Mouse (Mus musculus): ENCODE results near the gene Cfap54. TPM values are rescaled to one million over a fixed set of nuclear protein-coding genes. Genes with fewer than 3 reads are reported as not detected.

Gene Cfap54
- polyA plus RNA-seq, 1 experiment = 0.23 TPM

GRCm38 (mm10) chr10:93069041-93069679, 12.3 kb downstream of the Cfap54 start:
- Histone ChIP-seq H3K27ac (ENCODE audit: insufficient read depth, low read length) (no peak overlapping the region), H3K4me3 (ENCODE audit: insufficient read depth, low read length) (no peak overlapping the region), H3K4me1 (ENCODE audit: control insufficient read depth, insufficient read depth, low read length) (0 out of 2 replicates have a peak, but pooled peaks cover 6% of the 10 kb centered on the region)
- no peak for TF ChIP-seq CTCF (IDR thresholded peaks at IDR 0.05; ENCODE audit: borderline replicate concordance, insufficient read depth, low read length)
- TF ChIP-seq POLR2A (IDR thresholded peaks at IDR 0.05; ENCODE audit: low read depth, low read length) = no peak

GRCm38 (mm10) chr10:93064973-93065372, 16.4 kb downstream of the Cfap54 start:
- TF ChIP-seq CTCF (IDR thresholded peaks at IDR 0.05; ENCODE audit: borderline replicate concordance, insufficient read depth, low read length) (no peak), POLR2A (IDR thresholded peaks at IDR 0.05; ENCODE audit: low read depth, low read length) (no peak)
- Histone ChIP-seq H3K4me3 (ENCODE audit: insufficient read depth, low read length) (no peak overlapping the region), H3K27ac (ENCODE audit: insufficient read depth, low read length) (no peak overlapping the region), H3K4me1 (ENCODE audit: control insufficient read depth, insufficient read depth, low read length) (0 out of 2 replicates have a peak, but pooled peaks cover 6% of the 10 kb centered on the region)

- Histone ChIP-seq H3K27ac (ENCODE audit: insufficient read depth, low read length) (no peak overlapping the region), H3K4me1 (ENCODE audit: control insufficient read depth, insufficient read depth, low read length) (no peaks in the 10 kb centered on the region), H3K4me3 (ENCODE audit: insufficient read depth, low read length) (no peak overlapping the region)
- TF ChIP-seq CTCF (IDR thresholded peaks at IDR 0.05; ENCODE audit: borderline replicate concordance, insufficient read depth, low read length) (no peak), POLR2A (IDR thresholded peaks at IDR 0.05; ENCODE audit: low read depth, low read length) (no peak)
These were observed 17.8 kb downstream of the Cfap54 start for GRCm38 (mm10) chr10:93063576-93063975.

- H3K4me1 ChIP-seq (ENCODE audit: control insufficient read depth, insufficient read depth, low read length) = no peaks in the 10 kb centered on the region
- no peak overlapping the region for H3K27ac ChIP-seq (ENCODE audit: insufficient read depth, low read length)
- H3K4me3 ChIP-seq (ENCODE audit: insufficient read depth, low read length) = no peak overlapping the region
- TF ChIP-seq POLR2A (IDR thresholded peaks at IDR 0.05; ENCODE audit: low read depth, low read length) (no peak), CTCF (IDR thresholded peaks at IDR 0.05; ENCODE audit: borderline replicate concordance, insufficient read depth, low read length) (no peak)
These were observed 19.0 kb downstream of the Cfap54 start for GRCm38 (mm10) chr10:93062395-93062794.

- Histone ChIP-seq H3K4me1 (ENCODE audit: control insufficient read depth, insufficient read depth, low read length) (no peaks in the 10 kb centered on the region; the same call in 1 of the 2 replicates), H3K27ac (ENCODE audit: insufficient read depth, low read length) (no peak overlapping the region), H3K4me3 (ENCODE audit: insufficient read depth, low read length) (no peak overlapping the region)
- TF ChIP-seq CTCF (IDR thresholded peaks at IDR 0.05; ENCODE audit: borderline replicate concordance, insufficient read depth, low read length) = no peak
These were observed 27.6 kb downstream of the Cfap54 start for GRCm38 (mm10) chr10:93053867-93054266.

- TF ChIP-seq POLR2A (IDR thresholded peaks at IDR 0.05; ENCODE audit: low read depth, low read length) = no peak
- Histone ChIP-seq H3K27ac (ENCODE audit: insufficient read depth, low read length) (no peak overlapping the region), H3K4me1 (ENCODE audit: control insufficient read depth, insufficient read depth, low read length) (no peaks in the 10 kb centered on the region; the same call in 1 of the 2 replicates), H3K4me3 (ENCODE audit: insufficient read depth, low read length) (no peak overlapping the region)
These were observed 28.1 kb downstream of the Cfap54 start for GRCm38 (mm10) chr10:93053315-93053714.

GRCm38 (mm10) chr10:93051016-93051726, 30.2 kb downstream of the Cfap54 start:
- Histone ChIP-seq H3K4me1 (ENCODE audit: control insufficient read depth, insufficient read depth, low read length) (no peaks in the 10 kb centered on the region; the same call in 1 of the 2 replicates), H3K27ac (ENCODE audit: insufficient read depth, low read length) (no peak overlapping the region), H3K4me3 (ENCODE audit: insufficient read depth, low read length) (no peak overlapping the region)
- TF ChIP-seq CTCF (IDR thresholded peaks at IDR 0.05; ENCODE audit: borderline replicate concordance, insufficient read depth, low read length) (no peak), POLR2A (IDR thresholded peaks at IDR 0.05; ENCODE audit: low read depth, low read length) (no peak)

- no peak for TF ChIP-seq CTCF (IDR thresholded peaks at IDR 0.05; ENCODE audit: borderline replicate concordance, insufficient read depth, low read length)
- TF ChIP-seq POLR2A (IDR thresholded peaks at IDR 0.05; ENCODE audit: low read depth, low read length) = no peak
- H3K27ac ChIP-seq (ENCODE audit: insufficient read depth, low read length) = no peak overlapping the region
These were observed 30.8 kb downstream of the Cfap54 start for GRCm38 (mm10) chr10:93050571-93050970.

GRCm38 (mm10) chr10:93043195-93043594, 38.2 kb downstream of the Cfap54 start:
- TF ChIP-seq POLR2A (IDR thresholded peaks at IDR 0.05; ENCODE audit: low read depth, low read length) (no peak), CTCF (IDR thresholded peaks at IDR 0.05; ENCODE audit: borderline replicate concordance, insufficient read depth, low read length) (no peak)
- H3K4me1 ChIP-seq (ENCODE audit: control insufficient read depth, insufficient read depth, low read length) = no peaks in the 10 kb centered on the region
- no peak overlapping the region for H3K27ac ChIP-seq (ENCODE audit: insufficient read depth, low read length)
- H3K4me3 ChIP-seq (ENCODE audit: insufficient read depth, low read length) = no peak overlapping the region

More at GRCm38 (mm10) chr10:93050571-93050970, 30.8 kb downstream of the Cfap54 start:
- Histone ChIP-seq H3K4me3 (ENCODE audit: insufficient read depth, low read length) (no peak overlapping the region), H3K4me1 (ENCODE audit: control insufficient read depth, insufficient read depth, low read length) (no peaks in the 10 kb centered on the region; the same call in 1 of the 2 replicates)

- no peak overlapping the region for H3K4me3 ChIP-seq (ENCODE audit: insufficient read depth, low read length)
These were observed 39.6 kb downstream of the Cfap54 start for GRCm38 (mm10) chr10:93041850-93042249.

More at GRCm38 (mm10) chr10:93041850-93042249, 39.6 kb downstream of the Cfap54 start:
- no peaks in the 10 kb centered on the region for H3K4me1 ChIP-seq (ENCODE audit: control insufficient read depth, insufficient read depth, low read length)
- TF ChIP-seq POLR2A (IDR thresholded peaks at IDR 0.05; ENCODE audit: low read depth, low read length) (no peak), CTCF (IDR thresholded peaks at IDR 0.05; ENCODE audit: borderline replicate concordance, insufficient read depth, low read length) (no peak)
- H3K27ac ChIP-seq (ENCODE audit: insufficient read depth, low read length) = no peak overlapping the region
